Mouse (Mus musculus): Measurements from ENCODE around the gene Gpm6b. TPM values are rescaled to one million over a fixed set of nuclear protein-coding genes. Genes with fewer than 3 reads are reported as not detected.

Gene Gpm6b
- polyA plus RNA-seq, 1 experiment from 2014 or later, result 441 TPM

- Histone ChIP-seq H3K4me2 (ENCODE audit: low read length) (no peak overlapping the region), H3K36me3 (ENCODE audit: control insufficient read depth, insufficient read depth) (no peaks in the 10 kb centered on the region), H3K27me3 (replicated peaks; ENCODE audit: control insufficient read depth, insufficient read depth, low read length) (no peaks in the 10 kb centered on the region), H3K4me1 (replicated peaks; ENCODE audit: control insufficient read depth, insufficient read depth, low read length) (peaks cover 8% of the 10 kb centered on the region), H3K9ac (replicated peaks; ENCODE audit: low read depth, low read length) (no peak overlapping the region), H3K9me3 (ENCODE audit: control insufficient read depth, low read length) (no peaks in the 10 kb centered on the region), H3K27ac (ENCODE audit: low read length) (no peak overlapping the region), H3K4me3 (replicated peaks; ENCODE audit: low read length) (no peak overlapping the region)
- ATAC-seq, result no peak
- WGBS, result 73% methylated on average over 3 of the region's 3 CpGs
Measured at GRCm38 (mm10) chrX:166323226-166323625, 84.5 kb downstream of the Gpm6b start.

DNA sequence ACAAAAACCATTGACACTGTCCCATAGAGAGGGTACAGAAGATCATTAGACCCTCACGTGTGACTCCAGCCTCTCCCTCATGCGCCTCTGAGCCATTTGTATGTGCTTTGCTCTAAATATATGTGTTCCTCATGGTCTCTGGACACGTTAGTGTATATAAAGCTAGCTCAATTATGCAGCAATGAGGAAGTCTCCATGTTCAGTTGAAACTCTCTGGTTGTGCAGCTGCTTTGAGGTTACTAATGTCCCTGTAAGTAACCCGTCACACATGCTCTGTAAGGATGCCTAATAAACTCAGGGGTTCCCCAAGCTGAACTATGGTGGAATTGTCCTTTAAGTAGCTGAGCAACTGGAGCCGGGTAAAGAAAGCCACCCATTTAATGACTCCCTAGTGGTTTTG is 88.9 kb downstream of the Gpm6b start:
- H3K36me3 ChIP-seq (ENCODE audit: control insufficient read depth, insufficient read depth), result no peaks in the 10 kb centered on the region
- H3K27me3 ChIP-seq (replicated peaks; ENCODE audit: control insufficient read depth, insufficient read depth, low read length), result no peaks in the 10 kb centered on the region
- H3K9me3 ChIP-seq (ENCODE audit: control insufficient read depth, low read length), result no peaks in the 10 kb centered on the region
- H3K4me3 ChIP-seq (replicated peaks; ENCODE audit: low read length), result no peak overlapping the region
- WGBS, result 49% methylated on average over 5 of the region's 5 CpGs
- no peak overlapping the region for H3K9ac ChIP-seq (replicated peaks; ENCODE audit: low read depth, low read length)
- H3K4me2 ChIP-seq (ENCODE audit: low read length), result no peak overlapping the region
- no peak for ATAC-seq
- peak overlapping the region; percentile 92 for H3K27ac ChIP-seq (ENCODE audit: low read length)
- peaks cover 19% of the 10 kb centered on the region for H3K4me1 ChIP-seq (replicated peaks; ENCODE audit: control insufficient read depth, insufficient read depth, low read length)

GRCm38 (mm10) chrX:166328219-166328901 is 89.6 kb downstream of the Gpm6b start:
- no peak overlapping the region for H3K9ac ChIP-seq (replicated peaks; ENCODE audit: low read depth, low read length)
- no peak overlapping the region for H3K4me3 ChIP-seq (replicated peaks; ENCODE audit: low read length)
- peaks cover 19% of the 10 kb centered on the region for H3K4me1 ChIP-seq (replicated peaks; ENCODE audit: control insufficient read depth, insufficient read depth, low read length)
- WGBS, result 30% methylated on average over 3 of the region's 3 CpGs
- peak; percentile 3 for ATAC-seq
- no peak overlapping the region for H3K4me2 ChIP-seq (ENCODE audit: low read length)
- H3K27me3 ChIP-seq (replicated peaks; ENCODE audit: control insufficient read depth, insufficient read depth, low read length), result no peaks in the 10 kb centered on the region
- no peaks in the 10 kb centered on the region for H3K36me3 ChIP-seq (ENCODE audit: control insufficient read depth, insufficient read depth)
- H3K9me3 ChIP-seq (ENCODE audit: control insufficient read depth, low read length), result no peaks in the 10 kb centered on the region
- H3K27ac ChIP-seq (ENCODE audit: low read length), result peak overlapping the region; percentile 92

GRCm38 (mm10) chrX:166328904-166329451 is 90.3 kb downstream of the Gpm6b start:
- Histone ChIP-seq H3K9me3 (ENCODE audit: control insufficient read depth, low read length) (no peaks in the 10 kb centered on the region), H3K4me2 (ENCODE audit: low read length) (peak overlapping the region; percentile 37), H3K4me1 (replicated peaks; ENCODE audit: control insufficient read depth, insufficient read depth, low read length) (peaks cover 19% of the 10 kb centered on the region), H3K4me3 (replicated peaks; ENCODE audit: low read length) (no peak overlapping the region), H3K36me3 (ENCODE audit: control insufficient read depth, insufficient read depth) (no peaks in the 10 kb centered on the region), H3K27me3 (replicated peaks; ENCODE audit: control insufficient read depth, insufficient read depth, low read length) (no peaks in the 10 kb centered on the region; the same call in 1 of the 2 replicates), H3K27ac (ENCODE audit: low read length) (peak overlapping the region; percentile 92), H3K9ac (replicated peaks; ENCODE audit: low read depth, low read length) (0 out of 2 replicates have a peak overlapping the region, but pooled peaks have one; percentile 29)
- 27% methylated on average over 9 of the region's 9 CpGs for WGBS
- ATAC-seq, result peak; percentile 91

GRCm38 (mm10) chrX:166334516-166335136 is 95.9 kb downstream of the Gpm6b start:
- Histone ChIP-seq H3K9ac (replicated peaks; ENCODE audit: low read depth, low read length) (no peak overlapping the region), H3K4me3 (replicated peaks; ENCODE audit: low read length) (no peak overlapping the region), H3K9me3 (ENCODE audit: control insufficient read depth, low read length) (no peaks in the 10 kb centered on the region), H3K27me3 (replicated peaks; ENCODE audit: control insufficient read depth, insufficient read depth, low read length) (no peaks in the 10 kb centered on the region; the same call in 1 of the 2 replicates), H3K27ac (ENCODE audit: low read length) (no peak overlapping the region), H3K36me3 (ENCODE audit: control insufficient read depth, insufficient read depth) (no peaks in the 10 kb centered on the region), H3K4me2 (ENCODE audit: low read length) (no peak overlapping the region), H3K4me1 (replicated peaks; ENCODE audit: control insufficient read depth, insufficient read depth, low read length) (no peaks in the 10 kb centered on the region; the same call in 1 of the 2 replicates)
- no peak for ATAC-seq
- 86% methylated on average over 6 of the region's 6 CpGs for WGBS

GRCm38 (mm10) chrX:166338353-166338752 is 99.6 kb downstream of the Gpm6b start:
- 90% methylated on average over 5 of the region's 5 CpGs for WGBS

GRCm38 (mm10) chrX:166338784-166339520 is 100.2 kb downstream of the Gpm6b start:
- 83% methylated on average over 9 of the region's 9 CpGs for WGBS
- no peaks in the 10 kb centered on the region for H3K9me3 ChIP-seq (ENCODE audit: control insufficient read depth, low read length)
- H3K27ac ChIP-seq (ENCODE audit: low read length), result no peak overlapping the region
- no peak for ATAC-seq
- H3K4me3 ChIP-seq (replicated peaks; ENCODE audit: low read length), result no peak overlapping the region
- H3K4me1 ChIP-seq (replicated peaks; ENCODE audit: control insufficient read depth, insufficient read depth, low read length), result no peaks in the 10 kb centered on the region; the same call in 1 of the 2 replicates
- H3K4me2 ChIP-seq (ENCODE audit: low read length), result no peak overlapping the region
- no peaks in the 10 kb centered on the region for H3K36me3 ChIP-seq (ENCODE audit: control insufficient read depth, insufficient read depth)
- H3K27me3 ChIP-seq (replicated peaks; ENCODE audit: control insufficient read depth, insufficient read depth, low read length), result no peaks in the 10 kb centered on the region; the same call in 1 of the 2 replicates
- H3K9ac ChIP-seq (replicated peaks; ENCODE audit: low read depth, low read length), result no peak overlapping the region

More at GRCm38 (mm10) chrX:166338353-166338752, 99.6 kb downstream of the Gpm6b start:
- no peaks in the 10 kb centered on the region for H3K36me3 ChIP-seq (ENCODE audit: control insufficient read depth, insufficient read depth)
- no peak for ATAC-seq
- no peak overlapping the region for H3K9ac ChIP-seq (replicated peaks; ENCODE audit: low read depth, low read length)
- H3K27me3 ChIP-seq (replicated peaks; ENCODE audit: control insufficient read depth, insufficient read depth, low read length), result no peaks in the 10 kb centered on the region; the same call in 1 of the 2 replicates
- no peaks in the 10 kb centered on the region for H3K9me3 ChIP-seq (ENCODE audit: control insufficient read depth, low read length)
- H3K27ac ChIP-seq (ENCODE audit: low read length), result no peak overlapping the region
- no peak overlapping the region for H3K4me2 ChIP-seq (ENCODE audit: low read length)
- no peaks in the 10 kb centered on the region; the same call in 1 of the 2 replicates for H3K4me1 ChIP-seq (replicated peaks; ENCODE audit: control insufficient read depth, insufficient read depth, low read length)
- H3K4me3 ChIP-seq (replicated peaks; ENCODE audit: low read length), result no peak overlapping the region

DNA sequence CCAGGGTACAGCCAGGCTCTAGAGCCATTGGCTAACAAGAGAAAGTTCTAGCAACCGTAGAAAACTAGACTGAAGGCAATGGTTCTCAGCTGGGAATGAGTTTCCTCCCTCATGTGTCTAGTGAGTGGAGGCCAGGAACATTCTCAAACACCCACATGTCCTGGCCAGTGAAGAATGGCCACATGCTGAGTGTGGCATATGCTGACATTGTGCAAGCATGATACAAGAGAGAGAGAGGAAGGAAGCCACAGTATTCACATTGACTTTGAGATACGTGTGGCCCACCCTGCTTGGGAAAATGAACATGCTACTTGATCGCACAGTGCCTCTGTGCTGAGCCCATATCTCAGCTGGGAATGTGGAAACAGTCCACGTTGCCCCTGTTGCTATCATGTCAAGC is 101.2 kb downstream of the Gpm6b start:
- Histone ChIP-seq H3K9ac (replicated peaks; ENCODE audit: low read depth, low read length) (no peak overlapping the region), H3K4me2 (ENCODE audit: low read length) (no peak overlapping the region), H3K9me3 (ENCODE audit: control insufficient read depth, low read length) (no peaks in the 10 kb centered on the region), H3K36me3 (ENCODE audit: control insufficient read depth, insufficient read depth) (no peaks in the 10 kb centered on the region), H3K27me3 (replicated peaks; ENCODE audit: control insufficient read depth, insufficient read depth, low read length) (no peaks in the 10 kb centered on the region), H3K27ac (ENCODE audit: low read length) (no peak overlapping the region), H3K4me1 (replicated peaks; ENCODE audit: control insufficient read depth, insufficient read depth, low read length) (no peaks in the 10 kb centered on the region; the same call in 1 of the 2 replicates), H3K4me3 (replicated peaks; ENCODE audit: low read length) (no peak overlapping the region)
- 88% methylated on average over 4 of the region's 4 CpGs for WGBS
- ATAC-seq, result no peak

GRCm38 (mm10) chrX:166341795-166342194 is 103.1 kb downstream of the Gpm6b start:
- Histone ChIP-seq H3K4me3 (replicated peaks; ENCODE audit: low read length) (no peak overlapping the region), H3K27ac (ENCODE audit: low read length) (no peak overlapping the region), H3K4me2 (ENCODE audit: low read length) (no peak overlapping the region), H3K4me1 (replicated peaks; ENCODE audit: control insufficient read depth, insufficient read depth, low read length) (no peaks in the 10 kb centered on the region), H3K36me3 (ENCODE audit: control insufficient read depth, insufficient read depth) (no peaks in the 10 kb centered on the region), H3K9me3 (ENCODE audit: control insufficient read depth, low read length) (no peaks in the 10 kb centered on the region), H3K27me3 (replicated peaks; ENCODE audit: control insufficient read depth, insufficient read depth, low read length) (no peaks in the 10 kb centered on the region), H3K9ac (replicated peaks; ENCODE audit: low read depth, low read length) (no peak overlapping the region)
- 83% methylated on average over 6 of the region's 6 CpGs for whole genome bisulfite sequencing
- no peak for ATAC-seq
